Mouse (Mus musculus) midbrain, embryonic 12.5 days (tissue): ENCODE data around the gene Abcc5. TPM values are rescaled to one million over a fixed set of nuclear protein-coding genes. Genes with fewer than 3 reads are reported as not detected.
"Not testable (repeated sequence)": the region's sequence is repeated elsewhere in the genome, so short reads cannot be mapped to it uniquely, and the experiment has no call there.

ENCODE experiments used
- ATAC-seq: fragments of 200-750 bp; cut with Nextera tagmentation; 2 replicates; pipeline ENCODE4 v1.8.0; 2017; ENCODE audit warnings: low read depth, moderate TSS enrichment, moderate library complexity; ENCODE audit not compliant: low FRiP score
- H3K27ac ChIP-seq: fragments of 300-500 bp; sonication (generic); replicated peaks from 2 replicates; pipeline ENCODE4 v1.5.1; 2016; ENCODE audit warnings: mild to moderate bottlenecking
- H3K27me3 ChIP-seq: fragments of 300-500 bp; sonication (generic); 2 replicates; pipeline ENCODE4 v1.6.1; 2016; ENCODE audit warnings: mild to moderate bottlenecking
- H3K36me3 ChIP-seq: fragments of 300-500 bp; sonication (generic); 2 replicates; pipeline ENCODE4 v1.6.1; 2016
- H3K4me1 ChIP-seq: fragments of 300-500 bp; sonication (generic); 2 replicates; pipeline ENCODE4 v1.6.1; 2016
- H3K4me2 ChIP-seq: fragments of 300-500 bp; sonication (generic); replicated peaks from 2 replicates; pipeline ENCODE4 v1.6.1; 2016; ENCODE audit warnings: mild to moderate bottlenecking, moderate library complexity
- H3K4me3 ChIP-seq: fragments of 300-500 bp; sonication (generic); 2 replicates; pipeline ENCODE4 v1.5.1; 2016; ENCODE audit warnings: mild to moderate bottlenecking
- H3K9ac ChIP-seq: fragments of 300-500 bp; sonication (generic); replicated peaks from 2 replicates; pipeline ENCODE4 v1.6.1; 2016; ENCODE audit warnings: mild to moderate bottlenecking, moderate library complexity
- H3K9me3 ChIP-seq: fragments of 300-500 bp; sonication (generic); 2 replicates; pipeline ENCODE4 v1.6.1; 2016; ENCODE audit warnings: mild to moderate bottlenecking
- WGBS: fragments of 180-500 bp; shearing (Covaris S2); methylation state at CpG from one replicate; pipeline ENCODE4 v1.1.7; 2016; 5-methylcytosine and 5-hydroxymethylcytosine counted together
- polyA plus RNA-seq: library from polyadenylated mRNA; unstranded; fragments of >200 nt; fragmentation: Nextera tagmentation; extraction: Ambion mirVana; gene quantifications from 2 replicates; pipeline ENCODE4 v1.2.1, GENCODE M21; 2016

The Abcc5 gene
- polyA plus RNA-seq, 1 experiment from 2014 or later, result 122 TPM

DNA sequence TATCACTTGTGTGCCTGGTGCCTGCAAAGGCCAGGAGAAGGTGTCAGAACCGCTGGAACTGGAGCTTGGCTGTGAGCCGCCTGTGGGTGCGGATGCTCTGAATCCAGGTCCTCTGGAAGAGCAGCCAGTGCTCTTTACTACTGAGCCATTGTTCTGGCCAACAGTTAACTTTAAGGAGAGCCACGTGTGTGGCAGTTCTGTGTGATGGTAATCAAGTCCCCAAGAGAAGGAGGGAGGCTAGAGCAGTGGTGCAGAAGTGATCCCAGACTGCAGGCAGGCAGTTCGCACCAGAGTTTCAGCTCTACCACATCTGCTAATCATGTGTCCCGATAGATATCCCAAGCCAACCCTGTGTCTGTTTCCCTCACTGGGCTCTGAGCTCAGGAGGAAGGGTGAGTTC, 36.0 kb downstream of the Abcc5 start:
- no peak overlapping the region for H3K4me2 ChIP-seq
- no peaks in the 10 kb centered on the region for H3K27me3 ChIP-seq
- H3K4me3 ChIP-seq, result no peak overlapping the region
- no peaks in the 10 kb centered on the region for H3K9me3 ChIP-seq
- WGBS, result 72% methylated on average over 6 of the region's 6 CpGs
- H3K27ac ChIP-seq, result no peak overlapping the region
- no peak overlapping the region for H3K9ac ChIP-seq
- H3K4me1 ChIP-seq, result no peaks in the 10 kb centered on the region
- ATAC-seq, result no peak
- peaks cover 47% of the 10 kb centered on the region for H3K36me3 ChIP-seq

DNA sequence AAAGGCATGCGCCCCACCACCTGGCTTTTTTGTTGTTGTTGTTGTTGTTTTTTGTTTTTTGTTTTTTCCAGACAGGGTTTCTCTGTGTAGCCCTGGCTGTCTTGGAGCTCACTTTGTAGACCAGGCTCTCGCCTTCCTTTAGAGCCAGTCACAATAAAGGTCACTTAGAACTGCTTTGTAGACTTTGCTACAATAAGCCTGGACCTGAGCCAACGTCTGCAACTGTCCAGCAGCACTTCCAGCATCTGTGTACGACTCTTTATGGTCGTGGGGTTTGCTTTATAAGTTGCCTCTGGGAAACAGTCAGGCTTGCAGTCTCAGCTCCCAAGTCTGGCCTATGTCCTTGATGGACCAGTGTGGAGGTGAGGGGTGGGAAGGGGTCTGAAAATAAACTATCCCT, 45.2 kb downstream of the Abcc5 start:
- Histone ChIP-seq H3K9me3 (no peaks in the 10 kb centered on the region), H3K4me2 (no peak overlapping the region), H3K9ac (no peak overlapping the region), H3K4me1 (no peaks in the 10 kb centered on the region), H3K4me3 (no peak overlapping the region), H3K36me3 (peaks cover 48% of the 10 kb centered on the region), H3K27me3 (no peaks in the 10 kb centered on the region), H3K27ac (no peak overlapping the region)
- ATAC-seq, result no peak
- WGBS, result 88% methylated on average over 5 of the region's 5 CpGs

DNA sequence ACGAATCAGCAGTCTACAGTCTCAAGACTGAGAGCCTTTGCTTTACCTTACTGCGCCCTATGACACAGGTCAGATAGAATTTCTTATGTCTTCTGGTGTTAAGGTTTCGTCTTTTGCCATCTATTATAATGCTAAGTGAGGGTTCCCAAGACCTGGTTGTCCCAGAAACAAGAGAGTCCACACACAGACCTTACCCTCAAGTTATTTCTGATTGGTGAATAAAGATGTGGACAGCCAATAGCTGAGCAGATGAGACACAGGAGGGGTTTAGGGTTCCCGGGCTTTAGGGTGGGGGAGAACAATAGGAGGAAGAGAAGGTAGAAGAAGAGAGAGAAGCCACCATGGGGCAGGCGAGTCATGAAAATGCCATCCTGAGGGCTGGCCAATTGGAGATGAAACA, 50.9 kb downstream of the Abcc5 start:
- Histone ChIP-seq H3K27me3 (no peaks in the 10 kb centered on the region), H3K9ac (no peak overlapping the region), H3K4me1 (no peaks in the 10 kb centered on the region), H3K9me3 (no peaks in the 10 kb centered on the region), H3K27ac (no peak overlapping the region), H3K4me2 (no peak overlapping the region), H3K4me3 (no peak overlapping the region), H3K36me3 (peaks cover 80% of the 10 kb centered on the region)
- ATAC-seq, result no peak
- WGBS, result 85% methylated on average over 5 of the region's 5 CpGs

- Histone ChIP-seq H3K27ac (no peak overlapping the region), H3K4me1 (no peaks in the 10 kb centered on the region), H3K36me3 (peaks cover 92% of the 10 kb centered on the region), H3K4me3 (no peak overlapping the region), H3K9ac (no peak overlapping the region), H3K9me3 (no peaks in the 10 kb centered on the region), H3K4me2 (no peak overlapping the region), H3K27me3 (no peaks in the 10 kb centered on the region)
- no peak for ATAC-seq
- 83% methylated on average over 4 of the region's 4 CpGs for WGBS
Measured at GRCm38 (mm10) chr16:20371731-20372130, 54.5 kb downstream of the Abcc5 start.

- 91% methylated on average over 9 of the region's 9 CpGs for WGBS
- peaks cover 92% of the 10 kb centered on the region for H3K36me3 ChIP-seq
Measured at GRCm38 (mm10) chr16:20368221-20368620, 58.0 kb downstream of the Abcc5 start.

DNA sequence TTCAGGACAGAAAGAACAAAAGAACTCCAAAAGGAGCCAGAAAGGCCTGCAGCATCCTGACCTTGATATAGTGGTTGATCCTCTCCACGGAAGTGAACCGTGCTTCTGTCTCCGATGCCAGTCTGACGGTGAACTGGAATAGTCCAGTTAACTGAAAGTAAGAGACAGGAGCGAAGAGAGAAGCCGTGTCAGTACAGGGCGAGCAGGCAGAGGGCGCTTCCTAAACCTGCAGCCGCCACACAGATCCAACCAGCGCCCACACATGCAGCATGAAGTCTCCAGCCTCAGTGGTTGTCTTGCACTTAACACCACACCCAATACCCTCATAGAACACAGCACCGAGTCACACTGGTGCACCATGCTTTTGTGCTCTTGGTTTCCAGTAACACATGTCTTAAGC, 64.1 kb downstream of the Abcc5 start:
- Histone ChIP-seq H3K36me3 (peaks cover 85% of the 10 kb centered on the region), H3K9ac (no peak overlapping the region), H3K27me3 (no peaks in the 10 kb centered on the region), H3K4me2 (no peak overlapping the region), H3K9me3 (no peaks in the 10 kb centered on the region), H3K27ac (no peak overlapping the region), H3K4me3 (no peak overlapping the region), H3K4me1 (no peaks in the 10 kb centered on the region)
- 87% methylated on average over 11 of the region's 11 CpGs for WGBS
- ATAC-seq, result no peak

More at GRCm38 (mm10) chr16:20368221-20368620, 58.0 kb downstream of the Abcc5 start:
- H3K9ac ChIP-seq, result no peak overlapping the region
- no peaks in the 10 kb centered on the region for H3K9me3 ChIP-seq
- no peak overlapping the region for H3K4me3 ChIP-seq
- ATAC-seq, result no peak
- H3K27ac ChIP-seq, result no peak overlapping the region
- no peaks in the 10 kb centered on the region for H3K4me1 ChIP-seq
- no peaks in the 10 kb centered on the region for H3K27me3 ChIP-seq
- H3K4me2 ChIP-seq, result no peak overlapping the region

GRCm38 (mm10) chr16:20361496-20361895, 64.7 kb downstream of the Abcc5 start:
- H3K4me3 ChIP-seq, result not testable (repeated sequence)
- peaks cover 83% of the 10 kb centered on the region for H3K36me3 ChIP-seq
- 96% methylated on average over 3 of the region's 3 CpGs for WGBS

GRCm38 (mm10) chr16:20359643-20360295, 66.4 kb downstream of the Abcc5 start:
- WGBS, result 87% methylated on average over 9 of the region's 9 CpGs
- ATAC-seq, result no peak
- Histone ChIP-seq H3K4me1 (no peaks in the 10 kb centered on the region), H3K4me2 (no peak overlapping the region), H3K4me3 (no peak overlapping the region), H3K27ac (no peak overlapping the region), H3K36me3 (peaks cover 84% of the 10 kb centered on the region), H3K27me3 (no peaks in the 10 kb centered on the region), H3K9ac (no peak overlapping the region), H3K9me3 (no peaks in the 10 kb centered on the region)

More at GRCm38 (mm10) chr16:20361496-20361895, 64.7 kb downstream of the Abcc5 start:
- H3K9ac ChIP-seq, H3K27ac ChIP-seq, H3K4me1 ChIP-seq, H3K27me3 ChIP-seq, ATAC-seq, H3K9me3 ChIP-seq, H3K4me2 ChIP-seq: not testable (repeated sequence)

DNA sequence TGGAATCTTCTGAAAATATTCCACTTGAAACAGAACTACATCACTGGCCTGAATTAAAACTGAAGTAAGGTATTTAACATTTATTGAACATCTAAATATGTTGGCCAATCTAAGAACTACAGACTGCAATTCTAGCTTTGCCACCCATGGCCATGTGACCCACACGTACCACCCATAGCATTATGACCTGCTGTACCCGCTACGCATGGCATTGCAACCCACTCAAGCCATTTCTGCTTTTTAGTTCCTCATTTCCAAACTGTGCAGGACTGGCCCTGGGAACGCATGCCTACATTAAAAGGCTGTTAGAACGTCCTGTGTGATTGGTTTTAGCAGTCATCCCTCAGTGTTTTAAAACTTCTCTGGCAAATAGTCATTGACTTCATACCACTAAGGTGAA, 68.4 kb downstream of the Abcc5 start:
- ATAC-seq, result no peak
- H3K36me3 ChIP-seq, result peaks cover 76% of the 10 kb centered on the region
- no peaks in the 10 kb centered on the region for H3K4me1 ChIP-seq
- H3K27ac ChIP-seq, result no peak overlapping the region
- WGBS, result 95% methylated on average over 5 of the region's 5 CpGs
- no peaks in the 10 kb centered on the region for H3K27me3 ChIP-seq
- no peak overlapping the region for H3K4me2 ChIP-seq
- H3K9me3 ChIP-seq, result no peaks in the 10 kb centered on the region
- no peak overlapping the region for H3K9ac ChIP-seq
- H3K4me3 ChIP-seq, result no peak overlapping the region

DNA sequence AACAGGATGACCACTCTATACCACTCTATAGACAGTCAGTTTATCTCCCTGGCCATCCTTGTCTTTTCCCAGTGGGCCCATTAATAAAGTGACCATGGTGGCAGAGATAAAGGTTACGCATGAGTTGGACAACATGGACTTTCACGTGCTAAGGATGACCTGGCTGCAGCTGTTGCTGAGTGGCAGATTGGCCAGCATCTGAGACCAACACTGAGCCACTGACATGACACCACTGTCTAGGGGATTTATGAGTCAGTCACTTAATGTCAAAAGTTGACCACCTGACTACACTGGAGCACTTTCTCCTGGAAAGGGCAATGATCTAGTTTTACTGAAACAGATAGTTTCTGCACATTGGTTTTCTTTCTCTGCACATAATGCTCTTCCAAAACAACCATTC, 71.4 kb downstream of the Abcc5 start:
- no peaks in the 10 kb centered on the region for H3K27me3 ChIP-seq
- ATAC-seq, result no peak
- H3K27ac ChIP-seq, result no peak overlapping the region
- H3K4me3 ChIP-seq, result no peak overlapping the region
- H3K36me3 ChIP-seq, result peaks cover 67% of the 10 kb centered on the region
- 96% methylated on average over 2 of the region's 2 CpGs for WGBS
- H3K4me1 ChIP-seq, result no peaks in the 10 kb centered on the region
- H3K9me3 ChIP-seq, result no peaks in the 10 kb centered on the region
- no peak overlapping the region for H3K9ac ChIP-seq
- H3K4me2 ChIP-seq, result no peak overlapping the region

DNA sequence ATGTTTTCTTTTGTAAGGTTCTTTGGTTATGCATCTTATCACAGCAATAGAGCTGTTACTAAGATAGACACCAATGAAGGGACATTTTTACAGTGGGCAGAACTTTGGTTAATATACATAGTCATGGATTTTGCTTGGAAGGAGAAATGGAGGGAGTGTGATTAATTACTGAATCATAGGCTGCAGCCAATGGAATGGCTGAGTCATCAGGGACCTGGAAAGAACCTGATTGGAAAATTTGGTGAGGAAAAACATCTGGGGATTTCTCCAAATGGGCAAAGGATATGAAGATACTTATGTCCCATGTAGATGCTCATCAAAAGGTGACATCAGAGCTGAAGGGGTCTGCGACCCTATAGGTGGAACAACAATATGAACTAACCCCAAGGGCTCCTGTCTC, 72.2 kb downstream of the Abcc5 start:
- WGBS, result 94% methylated on average over 1 of the region's 1 CpGs
- Histone ChIP-seq H3K27me3 (no peaks in the 10 kb centered on the region), H3K4me1 (no peaks in the 10 kb centered on the region), H3K9me3 (no peaks in the 10 kb centered on the region), H3K36me3 (peaks cover 66% of the 10 kb centered on the region), H3K27ac (no peak overlapping the region), H3K4me3 (no peak overlapping the region), H3K9ac (no peak overlapping the region), H3K4me2 (no peak overlapping the region)
- ATAC-seq, result no peak

- no peak for ATAC-seq
- H3K9ac ChIP-seq, result no peak overlapping the region
- H3K4me1 ChIP-seq, result no peaks in the 10 kb centered on the region
- no peak overlapping the region for H3K27ac ChIP-seq
- no peaks in the 10 kb centered on the region for H3K27me3 ChIP-seq
- H3K9me3 ChIP-seq, result no peaks in the 10 kb centered on the region
- WGBS, result 91% methylated on average over 1 of the region's 1 CpGs
- no peak overlapping the region for H3K4me3 ChIP-seq
- H3K4me2 ChIP-seq, result no peak overlapping the region
- peaks cover 39% of the 10 kb centered on the region for H3K36me3 ChIP-seq
Measured at GRCm38 (mm10) chr16:20345464-20345863, 80.7 kb downstream of the Abcc5 start.

- H3K27me3 ChIP-seq, result no peaks in the 10 kb centered on the region
- no peaks in the 10 kb centered on the region for H3K9me3 ChIP-seq
- H3K27ac ChIP-seq, result no peak overlapping the region
- H3K4me1 ChIP-seq, result no peaks in the 10 kb centered on the region
- H3K4me3 ChIP-seq, result no peak overlapping the region
- H3K36me3 ChIP-seq, result peaks cover 63% of the 10 kb centered on the region
- H3K4me2 ChIP-seq, result no peak overlapping the region
- H3K9ac ChIP-seq, result no peak overlapping the region
- ATAC-seq, result no peak
- 99% methylated on average over 3 of the region's 3 CpGs for WGBS
Measured at GRCm38 (mm10) chr16:20338616-20339015, 87.6 kb downstream of the Abcc5 start.
